Mouse (Mus musculus) lung, adult 2 months (tissue): ENCODE data around the gene Slc7a15.
"Not testable (repeated sequence)": the region's sequence is repeated elsewhere in the genome, so short reads cannot be mapped to it uniquely, and the experiment has no call there.

Source experiments
- CTCF ChIP-seq: fragments of 200-500 bp; IDR thresholded peaks from 2 replicates; pipeline ENCODE4 v1.5.1; 2011; ENCODE audit warnings: mild to moderate bottlenecking, low read length, control low read depth; ENCODE audit not compliant: insufficient read depth
- POLR2A ChIP-seq: fragments of 200-500 bp; IDR thresholded peaks from 2 replicates; pipeline ENCODE4 v1.6.1; 2011; ENCODE audit warnings: low read depth, mild to moderate bottlenecking, control low read depth, low read length, borderline replicate concordance; ENCODE audit errors: extremely low read depth

DNA sequence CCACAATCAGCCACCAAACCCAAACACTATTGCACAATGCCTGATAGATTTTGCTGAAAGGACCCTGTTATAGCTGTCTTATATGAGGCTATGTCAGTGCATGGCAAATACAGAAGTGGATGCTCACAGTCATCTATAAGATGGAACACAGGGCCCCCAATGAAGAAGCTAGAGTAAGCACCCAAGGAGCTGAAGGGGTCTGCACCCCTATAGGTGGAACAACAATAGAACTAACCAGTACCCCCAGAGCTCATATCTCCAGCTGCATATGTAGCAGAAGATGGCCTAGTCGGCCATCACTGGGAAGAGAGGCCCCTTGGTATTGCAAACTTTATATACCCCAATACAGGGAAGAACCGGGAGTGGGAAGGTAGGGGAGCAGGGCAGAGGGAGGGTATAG is 41.3 kb upstream of the Slc7a15 start:
- TF ChIP-seq CTCF, POLR2A: not testable (repeated sequence)
